Mouse (Mus musculus) left cerebral cortex, adult 9 months (tissue): Measurements from ENCODE around the gene Uggt1.

Source experiments
- DNase-seq, 2 experiments: peaks; one replicate each; pipeline ENCODE4 v3.0.0; 2022; ENCODE audit warnings: low spot score in 2 of 2

Gene Uggt1

DNA sequence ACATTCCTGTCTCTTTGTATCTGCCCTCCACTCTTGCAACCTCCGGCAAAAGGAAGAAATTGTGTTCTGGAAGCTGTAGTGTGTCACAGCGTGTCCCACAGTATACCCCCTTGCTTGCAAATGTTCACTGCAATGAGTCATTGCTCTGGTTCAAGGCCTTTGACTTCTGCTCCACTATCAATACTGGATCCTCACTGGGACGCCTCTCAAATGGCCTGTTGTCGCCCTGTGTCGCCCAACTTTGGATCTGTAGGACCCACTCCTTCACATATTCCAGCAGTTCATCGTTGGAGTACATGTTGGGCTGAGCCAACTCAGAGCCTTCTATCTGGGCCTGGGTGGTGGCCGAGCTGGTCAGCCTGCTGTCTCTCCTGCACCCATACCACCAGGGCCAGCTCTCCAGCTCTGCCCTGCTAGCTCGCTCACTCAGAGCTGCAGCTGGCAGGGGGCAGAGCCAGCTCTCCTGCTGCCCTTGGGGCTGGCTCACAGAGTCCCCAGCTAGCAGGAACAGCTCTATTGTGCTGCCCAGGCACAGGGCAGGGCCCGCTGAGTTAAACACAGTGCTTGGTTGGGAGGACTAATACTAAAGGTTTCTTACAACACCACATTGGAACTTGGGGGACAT is 126.3 kb downstream of the Uggt1 start:
- no peak for DNase-seq

DNA sequence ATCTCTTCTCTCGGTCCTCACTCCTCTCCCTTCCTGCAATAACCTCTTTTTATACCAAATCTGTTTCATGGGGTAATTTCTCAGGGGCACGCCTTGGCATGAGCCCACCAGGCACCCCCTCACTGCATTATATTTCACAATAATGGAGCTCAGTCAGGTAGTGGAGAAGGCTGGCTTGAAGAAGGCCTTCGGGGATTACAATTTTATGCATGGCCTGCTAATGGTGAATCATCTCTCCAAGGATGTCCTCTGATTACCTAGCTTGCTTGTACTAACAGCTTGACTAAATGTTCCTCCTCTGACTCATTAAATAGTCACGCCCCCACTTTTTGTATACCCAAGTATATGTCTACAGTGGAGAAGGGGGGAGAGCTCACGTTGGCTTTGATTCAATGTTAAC is 128.0 kb downstream of the Uggt1 start:
- DNase-seq = no peak

DNA sequence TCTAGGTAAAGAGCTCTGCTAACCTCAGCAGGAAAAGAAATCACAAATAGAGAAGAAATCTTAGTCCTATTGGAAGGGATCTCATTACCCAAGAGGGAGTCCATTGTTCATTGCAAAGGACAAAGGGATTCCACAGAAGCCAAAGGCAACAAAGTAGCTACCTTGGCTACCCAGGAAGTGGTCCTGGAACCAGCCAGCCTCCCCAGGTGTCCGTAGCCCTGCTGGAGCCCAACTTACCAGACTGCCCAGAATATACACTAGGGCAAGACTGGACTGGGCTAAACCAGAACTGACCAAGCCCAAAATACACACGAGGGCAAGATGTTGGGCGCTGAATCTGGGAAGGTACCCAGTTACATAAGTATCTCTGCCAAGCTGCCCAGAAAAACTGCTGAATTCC is 129.7 kb downstream of the Uggt1 start:
- no peak for DNase-seq

DNA sequence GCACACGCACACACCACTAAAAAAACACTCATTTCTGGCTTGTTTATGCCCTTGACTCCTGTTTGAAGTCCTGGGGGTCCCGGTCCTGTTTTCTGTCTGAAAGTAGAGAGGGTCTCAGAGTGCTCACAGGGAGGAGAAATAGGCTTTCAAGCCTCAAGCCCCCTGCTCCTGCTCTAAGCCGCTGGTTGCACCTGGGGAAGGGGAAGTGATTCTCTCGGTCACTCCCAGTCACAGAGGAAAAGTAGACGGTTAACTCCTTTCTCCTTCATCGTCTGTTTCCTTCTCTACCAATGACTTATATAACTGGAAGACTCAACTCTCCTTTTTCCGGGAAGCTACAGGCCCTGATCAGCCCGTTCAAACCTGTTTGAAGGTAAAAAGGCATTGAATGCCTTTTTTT is 130.8 kb downstream of the Uggt1 start:
- DNase-seq = no peak

DNA sequence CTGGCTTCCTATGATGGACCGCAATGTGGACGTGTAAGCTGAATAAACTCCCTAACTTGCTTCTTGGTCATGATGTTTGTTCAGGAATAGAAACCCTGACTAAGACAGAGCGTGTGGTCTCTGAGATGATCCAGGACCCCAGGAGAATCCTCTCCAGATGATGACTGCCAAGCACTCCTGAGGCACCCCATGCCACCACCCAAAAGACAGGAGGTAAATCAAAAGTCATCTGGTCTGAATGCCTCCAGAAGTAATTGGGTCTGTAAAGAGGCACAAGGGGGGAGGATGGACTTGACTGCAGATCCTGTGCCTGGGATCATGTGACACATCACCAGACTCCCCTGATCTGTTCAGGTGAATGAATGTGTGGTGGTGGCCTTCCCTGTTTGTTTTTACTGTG is 131.9 kb downstream of the Uggt1 start:
- DNase-seq = no peak

DNA sequence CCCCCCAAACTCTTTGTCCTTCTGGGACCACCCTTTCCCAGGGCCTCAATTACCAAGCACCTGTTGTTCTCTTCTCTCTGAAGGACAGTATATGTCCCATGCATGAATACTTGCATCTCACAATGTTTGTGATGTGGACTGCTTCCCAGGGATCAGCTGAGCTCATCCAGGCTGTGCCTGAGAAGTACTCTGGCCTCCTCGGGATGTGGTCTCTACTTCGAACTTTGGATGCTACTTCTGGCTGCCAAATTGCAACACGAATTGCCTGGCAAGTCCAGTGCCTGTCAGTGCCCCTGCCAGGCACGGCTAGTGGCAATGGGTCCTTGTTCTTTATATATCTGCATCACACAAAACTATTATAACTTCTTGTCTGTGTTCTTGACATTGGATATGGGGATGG is 134.5 kb downstream of the Uggt1 start:
- no peak for DNase-seq

DNA sequence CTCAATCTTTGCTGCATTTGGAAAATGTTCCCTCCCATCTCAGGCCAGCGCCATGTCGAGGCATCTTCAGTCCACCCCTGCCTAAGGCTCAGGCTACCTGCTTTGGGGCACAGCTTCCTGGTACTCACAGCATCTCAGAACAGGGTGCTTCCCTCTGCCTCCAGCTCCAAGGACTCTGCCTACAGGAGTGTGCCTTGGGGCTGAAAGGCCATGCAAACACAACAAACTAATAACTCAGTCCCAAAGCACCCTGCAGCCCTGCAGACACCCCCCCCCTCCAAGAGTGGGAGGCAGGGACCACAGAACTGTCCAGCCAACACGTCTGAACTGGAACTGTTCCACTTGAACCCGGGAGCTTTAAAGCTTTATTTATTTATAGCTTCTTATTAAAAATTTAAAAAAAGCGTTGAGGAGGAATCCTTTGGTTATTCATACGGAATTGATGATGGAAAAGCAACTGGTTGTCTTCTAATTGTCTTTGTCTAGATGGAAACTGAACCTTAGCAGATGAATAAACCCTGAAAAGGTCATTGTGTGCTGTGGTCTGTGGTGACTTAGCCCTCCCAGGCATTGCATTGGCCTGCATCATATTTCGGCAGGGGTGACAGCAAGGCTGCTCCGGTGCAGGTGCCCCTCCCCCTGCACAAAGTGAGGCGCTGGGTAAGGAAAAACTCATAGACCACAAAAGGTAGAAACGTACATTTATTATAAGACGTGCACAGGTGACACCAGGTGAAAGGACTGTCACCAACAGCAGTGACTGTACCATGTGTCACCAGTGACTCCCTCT is 138.4 kb downstream of the Uggt1 start:
- DNase-seq = no peak

DNA sequence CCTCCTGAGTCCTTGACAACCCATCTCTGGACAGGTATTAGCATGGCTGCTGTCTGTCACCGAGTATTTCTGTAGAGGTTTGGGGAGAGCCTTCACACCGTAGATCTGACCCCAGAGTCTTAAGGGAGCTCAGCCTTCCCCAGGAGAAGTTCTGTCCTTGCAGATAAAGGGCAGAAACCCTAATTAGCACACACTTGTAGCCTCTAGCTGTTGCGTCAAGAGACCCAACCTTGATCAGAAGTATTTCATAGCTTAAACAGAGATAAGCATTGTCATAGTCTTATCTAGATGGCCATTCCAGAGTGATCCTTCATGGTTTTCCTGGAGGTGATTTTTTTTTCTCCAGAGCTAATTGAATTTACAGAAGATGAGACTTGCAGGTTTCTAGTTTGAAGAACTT is 144.1 kb downstream of the Uggt1 start:
- DNase-seq = no peak

DNA sequence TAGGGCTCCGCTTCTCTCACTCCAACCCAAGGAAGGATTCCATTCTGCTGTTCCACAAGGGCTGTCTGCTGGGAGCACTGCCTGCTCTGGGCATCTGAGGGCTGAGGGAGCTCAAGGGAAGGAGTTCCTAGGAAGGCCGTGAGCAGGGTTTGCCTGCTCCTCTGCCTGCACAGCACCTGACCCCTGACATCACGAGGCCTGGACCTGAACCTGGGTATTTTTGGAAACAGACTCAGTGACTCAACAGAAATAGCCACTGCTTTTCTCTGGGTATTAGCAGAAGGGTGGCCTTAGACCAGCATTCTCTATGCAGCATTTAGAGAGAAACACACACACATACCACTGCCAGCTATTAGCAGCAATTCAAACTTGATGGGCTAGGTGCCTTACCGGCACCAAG is 146.1 kb downstream of the Uggt1 start:
- no peak for DNase-seq

DNA sequence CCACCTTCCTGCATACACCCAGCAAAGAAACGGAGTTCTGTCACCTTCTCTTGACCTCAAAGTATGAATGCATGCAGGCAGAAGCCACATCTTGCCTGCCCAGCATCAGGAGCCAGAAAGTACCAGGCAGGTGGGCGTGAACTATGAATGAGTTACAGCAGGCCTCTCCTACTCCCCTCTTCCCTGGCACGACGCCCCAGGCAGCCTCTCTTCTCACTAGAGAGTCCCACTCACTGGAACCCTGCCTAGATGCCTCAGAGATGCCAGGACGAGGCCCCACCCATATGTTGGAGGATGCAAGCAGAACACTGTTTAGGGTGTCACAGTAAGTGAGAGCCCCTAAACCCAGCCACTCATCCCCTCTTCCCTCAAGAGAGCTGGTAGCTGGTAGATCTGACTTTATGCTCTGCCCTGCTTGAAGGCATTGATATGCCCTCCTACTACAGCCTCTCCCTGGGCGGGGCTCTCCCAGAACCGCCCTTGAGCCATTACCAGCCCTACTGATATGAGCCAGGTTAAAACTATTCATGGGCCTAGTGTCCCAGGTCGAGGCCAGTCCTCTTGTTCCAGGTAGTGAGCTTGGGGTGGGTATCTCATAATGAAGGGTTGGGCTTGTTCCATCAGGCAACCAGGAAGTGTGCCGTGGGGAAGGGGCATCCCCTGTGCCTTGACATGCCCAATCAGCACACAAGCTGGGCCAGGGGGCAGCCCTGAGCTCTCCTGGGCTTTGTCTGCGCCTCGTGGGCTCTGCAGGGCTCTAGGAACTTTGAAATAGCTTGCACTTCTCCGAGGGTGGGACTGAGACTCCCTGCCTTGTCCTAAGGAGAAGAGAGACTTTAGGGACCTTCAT is 148.9 kb downstream of the Uggt1 start:
- peak; percentile 78 to 94 for DNase-seq

DNA sequence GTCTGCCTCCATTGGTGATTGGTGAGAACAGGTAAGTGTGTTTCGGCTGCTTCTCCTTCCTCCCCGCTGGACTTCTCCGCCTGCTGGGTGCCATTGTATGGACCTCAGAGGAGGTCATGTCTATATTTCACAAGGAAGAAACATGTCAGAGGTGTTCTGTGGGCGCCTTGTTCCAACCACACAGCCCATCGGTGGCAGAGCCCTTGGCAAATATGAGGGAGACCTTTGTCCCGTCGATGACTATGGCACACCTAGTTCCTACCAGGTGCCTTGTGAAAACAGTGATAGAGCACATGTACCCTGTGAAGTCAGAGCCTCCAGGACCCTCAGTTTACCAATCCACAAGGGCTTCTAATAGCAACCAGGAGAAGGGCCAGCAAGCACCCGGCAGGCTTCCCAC is 150.8 kb downstream of the Uggt1 start:
- DNase-seq = no peak

DNA sequence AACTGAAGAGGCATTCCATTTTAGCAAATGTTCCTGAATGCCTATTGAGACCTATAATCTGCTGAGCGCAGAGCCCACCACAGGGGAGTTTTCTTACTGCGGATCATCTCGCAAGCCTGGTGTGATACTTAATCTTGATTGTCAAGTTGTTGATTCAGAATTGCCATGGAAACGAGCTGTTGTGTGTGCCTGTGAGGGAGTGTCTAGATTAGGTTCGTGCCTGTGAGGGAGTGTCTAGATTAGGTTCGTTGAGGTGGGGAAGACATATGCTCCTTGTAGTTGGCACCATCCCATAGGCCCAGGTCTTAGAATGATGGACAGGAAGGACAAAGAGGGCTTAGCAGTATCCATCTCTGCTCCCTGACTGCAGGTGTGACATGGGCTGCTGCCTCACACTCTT is 153.3 kb downstream of the Uggt1 start:
- DNase-seq = no peak

DNA sequence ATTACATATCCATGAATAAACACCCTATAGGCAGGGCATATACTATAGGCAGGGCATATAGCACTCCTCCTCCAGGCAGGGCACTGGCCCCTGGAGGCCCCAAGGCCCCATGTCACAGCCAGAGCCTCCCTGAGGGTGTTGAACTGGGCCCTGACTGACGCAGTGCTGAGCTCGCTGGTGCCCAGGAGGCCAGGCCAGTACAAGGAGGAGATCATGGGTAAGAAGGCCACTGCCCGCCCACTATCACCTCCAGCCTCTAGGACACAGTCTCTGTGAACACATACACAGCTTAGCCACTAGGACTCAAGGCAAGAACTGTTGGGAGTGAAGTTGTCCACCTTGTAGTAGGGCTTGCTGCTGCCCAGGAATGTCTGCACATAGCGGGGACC is 153.8 kb downstream of the Uggt1 start:
- no peak for DNase-seq
